Mouse (Mus musculus): ENCODE results near the gene Pgpep1. TPM values are rescaled to one million over a fixed set of nuclear protein-coding genes. Genes with fewer than 3 reads are reported as not detected.

The Pgpep1 gene
- polyA plus RNA-seq, 1 experiment from 2014 or later = 70.4 TPM

DNA sequence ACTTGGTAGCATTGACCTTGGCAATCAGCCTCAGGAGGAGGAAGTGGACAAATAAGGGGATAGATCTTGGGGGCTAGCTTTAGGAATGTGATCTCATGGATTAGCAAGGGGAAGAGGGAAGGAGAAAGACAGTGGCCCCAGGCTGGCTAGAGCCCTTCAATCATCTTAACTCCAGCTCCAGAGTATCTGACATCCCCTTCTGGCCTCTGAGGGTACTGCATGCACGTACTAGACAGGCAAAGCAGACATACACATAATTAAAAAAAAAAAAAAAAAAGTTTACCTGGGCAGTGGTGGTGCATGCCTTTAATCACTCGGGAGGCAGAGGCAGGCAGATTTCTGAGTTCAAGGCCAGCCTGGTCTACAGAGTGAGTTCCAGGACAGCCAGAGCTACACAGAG lies 16.1 kb downstream of the Pgpep1 start:
- 81% methylated on average over 2 of the region's 2 CpGs for WGBS
- ATAC-seq (ENCODE audit: low FRiP score) = no peak
- H3K4me2 ChIP-seq = no peak overlapping the region
- H3K4me3 ChIP-seq (replicated peaks) = no peak overlapping the region
- 0 out of 2 replicates have a peak, but pooled peaks cover 5% of the 10 kb centered on the region for H3K27me3 ChIP-seq
- H3K9me3 ChIP-seq = no peaks in the 10 kb centered on the region
- H3K36me3 ChIP-seq (replicated peaks) = peaks cover 7% of the 10 kb centered on the region; the same call in 1 of the 2 replicates
- no peak overlapping the region for H3K9ac ChIP-seq
- no peak overlapping the region for H3K27ac ChIP-seq
- H3K4me1 ChIP-seq = peaks cover 26% of the 10 kb centered on the region

DNA sequence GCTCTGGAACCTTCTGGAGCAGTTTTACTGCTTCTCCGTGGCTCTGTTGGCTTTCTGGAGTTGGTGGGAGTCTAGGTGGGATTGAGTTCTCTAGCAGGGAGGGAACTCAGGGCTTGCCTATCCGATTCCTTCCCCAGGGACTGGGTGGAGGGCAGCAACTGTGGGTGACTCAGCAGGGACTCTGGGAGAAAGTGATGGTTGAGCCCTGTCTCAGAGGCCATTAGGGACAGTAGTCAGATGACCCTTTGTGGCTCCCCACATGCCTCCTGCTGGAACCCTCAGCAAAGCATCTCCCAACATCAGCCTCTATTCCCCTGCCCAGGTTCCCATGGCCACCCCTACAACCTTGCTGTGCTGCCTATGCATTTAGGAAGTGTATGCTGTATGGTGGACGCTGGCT lies 17.2 kb downstream of the Pgpep1 start:
- Histone ChIP-seq H3K4me2 (no peak overlapping the region), H3K9me3 (no peaks in the 10 kb centered on the region), H3K27me3 (0 out of 2 replicates have a peak, but pooled peaks cover 5% of the 10 kb centered on the region), H3K27ac (no peak overlapping the region), H3K4me1 (peaks cover 19% of the 10 kb centered on the region), H3K4me3 (replicated peaks) (no peak overlapping the region), H3K9ac (no peak overlapping the region), H3K36me3 (replicated peaks) (no peaks in the 10 kb centered on the region)
- no peak for ATAC-seq (ENCODE audit: low FRiP score)
- 68% methylated on average over 3 of the region's 3 CpGs for WGBS

DNA sequence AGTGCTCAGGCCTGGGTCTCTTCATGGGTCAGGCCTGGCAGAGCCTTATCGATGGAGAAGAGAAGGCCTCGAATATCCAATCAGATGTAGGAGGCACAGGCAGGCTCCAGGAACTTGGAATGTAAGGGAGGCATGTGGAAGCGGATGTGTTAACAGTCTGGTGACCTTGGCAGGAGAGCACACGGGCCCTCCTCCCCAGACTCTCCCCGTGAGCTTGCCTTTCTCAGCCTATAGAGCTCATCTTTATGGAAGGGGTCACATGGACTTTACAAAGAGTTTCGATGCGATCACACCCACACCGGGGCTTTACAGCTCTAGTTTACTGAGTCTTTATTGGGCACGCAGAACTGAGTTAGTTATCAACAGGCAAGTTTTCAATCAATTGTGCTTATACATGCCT lies 21.4 kb downstream of the Pgpep1 start:
- H3K4me2 ChIP-seq = no peak overlapping the region
- no peak overlapping the region for H3K4me3 ChIP-seq (replicated peaks)
- ATAC-seq (ENCODE audit: low FRiP score) = no peak
- 79% methylated on average over 9 of the region's 9 CpGs for WGBS
- no peaks in the 10 kb centered on the region for H3K9me3 ChIP-seq
- H3K27ac ChIP-seq = no peak overlapping the region
- no peak overlapping the region for H3K9ac ChIP-seq
- H3K27me3 ChIP-seq = 0 out of 2 replicates have a peak, but pooled peaks cover 5% of the 10 kb centered on the region
- no peaks in the 10 kb centered on the region for H3K36me3 ChIP-seq (replicated peaks)
- H3K4me1 ChIP-seq = peaks cover 8% of the 10 kb centered on the region

DNA sequence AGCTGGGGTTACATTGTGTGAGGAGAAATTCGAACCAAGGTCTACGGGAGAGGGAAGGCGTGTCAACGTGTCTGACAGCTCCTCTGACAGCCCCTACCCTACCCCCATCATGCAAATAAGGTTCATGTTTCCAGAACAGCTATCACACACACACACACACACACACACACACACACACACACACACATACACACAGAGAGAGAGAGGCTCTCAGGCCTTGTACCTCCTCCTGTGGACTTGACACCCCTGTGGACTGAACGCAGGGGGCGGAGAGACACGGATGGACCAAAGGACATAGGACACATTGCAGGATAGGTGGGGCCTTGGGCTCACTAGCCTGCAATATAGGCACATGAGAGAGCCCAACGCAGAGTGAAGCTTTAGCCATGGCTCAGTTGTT lies 23.4 kb downstream of the Pgpep1 start:
- peaks cover 8% of the 10 kb centered on the region for H3K4me1 ChIP-seq
- ATAC-seq (ENCODE audit: low FRiP score) = no peak
- H3K27me3 ChIP-seq = peaks cover 15% of the 10 kb centered on the region; the same call in 1 of the 2 replicates
- H3K9me3 ChIP-seq = no peaks in the 10 kb centered on the region
- H3K36me3 ChIP-seq (replicated peaks) = no peaks in the 10 kb centered on the region
- H3K9ac ChIP-seq = no peak overlapping the region
- 69% methylated on average over 8 of the region's 8 CpGs for WGBS
- H3K4me3 ChIP-seq (replicated peaks) = no peak overlapping the region
- no peak overlapping the region for H3K27ac ChIP-seq
- no peak overlapping the region for H3K4me2 ChIP-seq

DNA sequence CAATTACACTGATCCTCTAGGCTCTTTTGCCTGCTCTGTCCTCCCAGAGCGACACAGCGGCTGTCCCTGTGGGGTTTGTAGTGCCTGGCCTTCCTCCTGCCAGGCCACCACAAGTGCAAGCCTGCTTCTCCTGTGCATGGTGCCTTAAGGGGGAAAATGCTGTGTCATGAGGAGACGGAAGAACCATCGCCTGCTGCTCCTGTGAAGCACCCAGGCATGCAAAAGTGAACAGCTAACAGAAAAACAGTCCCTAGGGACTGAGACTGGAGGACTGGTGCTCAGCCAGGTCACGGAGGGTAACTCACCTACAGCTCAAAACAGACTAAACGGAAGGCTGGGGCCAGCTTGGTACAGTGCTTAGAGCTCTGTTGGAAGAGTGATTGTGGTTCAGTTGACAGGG lies 24.7 kb downstream of the Pgpep1 start:
- Histone ChIP-seq H3K4me3 (replicated peaks) (no peak overlapping the region), H3K9ac (no peak overlapping the region), H3K36me3 (replicated peaks) (no peaks in the 10 kb centered on the region), H3K27ac (no peak overlapping the region), H3K4me1 (peaks cover 16% of the 10 kb centered on the region), H3K4me2 (no peak overlapping the region), H3K9me3 (no peaks in the 10 kb centered on the region), H3K27me3 (peaks cover 27% of the 10 kb centered on the region)
- WGBS = 79% methylated on average over 6 of the region's 6 CpGs
- no peak for ATAC-seq (ENCODE audit: low FRiP score)

DNA sequence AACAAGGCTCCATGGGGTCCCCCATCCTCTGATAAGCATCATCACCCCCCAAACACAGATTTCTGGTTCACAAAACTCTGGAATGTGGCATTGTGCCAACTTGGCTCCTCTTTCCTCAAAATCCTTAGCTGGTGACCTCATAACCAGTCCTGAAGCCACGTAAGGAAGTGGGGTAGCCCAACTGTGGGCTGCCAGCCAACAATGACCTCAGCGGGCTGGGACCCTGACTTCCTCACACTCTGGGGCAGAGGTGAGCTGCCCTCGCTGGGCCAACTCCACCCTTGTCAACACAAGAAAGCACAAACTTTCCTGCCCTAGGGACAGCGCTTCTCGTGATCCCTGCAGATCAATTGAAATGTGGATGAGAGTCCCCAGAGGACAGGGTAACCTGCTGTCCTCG lies 26.1 kb downstream of the Pgpep1 start:
- no peak overlapping the region for H3K27ac ChIP-seq
- 69% methylated on average over 6 of the region's 6 CpGs for WGBS
- no peak overlapping the region for H3K9ac ChIP-seq
- H3K4me1 ChIP-seq = peaks cover 30% of the 10 kb centered on the region
- H3K4me2 ChIP-seq = no peak overlapping the region
- H3K9me3 ChIP-seq = no peaks in the 10 kb centered on the region
- H3K4me3 ChIP-seq (replicated peaks) = no peak overlapping the region
- peaks cover 27% of the 10 kb centered on the region for H3K27me3 ChIP-seq
- ATAC-seq (ENCODE audit: low FRiP score) = no peak
- no peaks in the 10 kb centered on the region for H3K36me3 ChIP-seq (replicated peaks)

DNA sequence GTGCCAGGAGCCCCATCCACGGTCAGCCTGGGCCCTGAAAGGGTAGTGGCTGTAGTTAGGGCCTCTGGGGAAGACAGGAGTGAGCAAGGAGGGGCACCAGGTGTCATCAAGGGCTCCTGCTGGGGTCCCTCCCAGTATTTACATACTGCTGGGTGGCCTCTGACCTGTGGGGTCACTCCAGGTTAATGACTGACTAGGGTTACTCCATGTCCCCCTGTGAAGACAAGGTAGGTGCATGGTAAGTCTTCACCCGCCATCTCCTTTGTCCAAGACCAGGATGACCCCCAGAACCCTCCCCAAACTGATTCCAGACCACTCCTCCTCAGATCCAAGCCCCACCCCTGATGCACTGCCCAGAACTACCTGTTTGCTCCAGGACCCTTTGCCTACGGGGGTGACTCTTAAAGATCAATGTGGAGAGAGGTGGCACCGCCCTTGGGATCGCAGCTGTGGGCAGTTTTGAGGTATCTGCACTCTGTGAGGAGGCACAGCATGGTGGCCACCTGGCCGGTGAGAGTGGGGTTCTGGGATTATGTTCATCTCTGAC lies 27.8 kb downstream of the Pgpep1 start, which contains the start of gene Gdf15:
Gene Gdf15, minus strand, starts transcription at position 111 of the 547 bp plus-strand sequence.
- Histone ChIP-seq H3K4me3 (replicated peaks) (no peak within 1 kb of the TSS), H3K27ac (no peak within 1 kb of the TSS), H3K4me1 (peaks cover 31% of the 10 kb centered on the region), H3K9me3 (no peaks in the 10 kb centered on the region), H3K9ac (peak within 1 kb of the TSS; percentile 47; the same call in 1 of the 2 replicates), H3K27me3 (peaks cover 30% of the 10 kb centered on the region), H3K4me2 (no peak within 1 kb of the TSS), H3K36me3 (replicated peaks) (no peaks in the 10 kb centered on the region)
- no peak for ATAC-seq (ENCODE audit: low FRiP score)
- WGBS = 76% methylated on average over 6 of the region's 6 CpGs

DNA sequence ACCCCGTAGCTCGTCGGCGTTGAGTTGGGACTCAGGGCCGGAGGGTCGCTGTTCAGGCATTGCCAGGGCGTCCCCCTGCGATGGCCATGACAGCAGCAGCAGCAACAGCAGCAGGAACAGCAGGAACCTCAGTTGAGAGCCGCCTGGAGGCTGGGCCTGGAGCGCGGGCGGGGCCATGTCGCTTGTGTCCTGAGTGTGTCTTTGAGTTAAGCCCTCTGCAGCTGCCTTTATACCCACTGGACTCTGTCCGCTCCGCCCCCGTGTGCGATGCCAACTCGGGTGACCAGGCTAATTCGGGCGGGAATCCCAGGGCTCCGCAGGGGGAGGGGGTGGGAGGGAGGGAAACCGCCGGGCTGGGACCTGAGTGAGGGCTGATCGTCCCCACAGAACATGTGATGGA lies 28.8 kb downstream of the Pgpep1 start:
- 18% methylated on average over 24 of the region's 24 CpGs for WGBS
- Histone ChIP-seq H3K4me1 (peaks cover 25% of the 10 kb centered on the region), H3K27ac (no peak overlapping the region), H3K4me2 (no peak overlapping the region), H3K9me3 (no peaks in the 10 kb centered on the region), H3K9ac (peak overlapping the region; percentile 47; the same call in 1 of the 2 replicates), H3K4me3 (replicated peaks) (no peak overlapping the region), H3K36me3 (replicated peaks) (no peaks in the 10 kb centered on the region), H3K27me3 (peaks cover 30% of the 10 kb centered on the region)
- no peak for ATAC-seq (ENCODE audit: low FRiP score)

DNA sequence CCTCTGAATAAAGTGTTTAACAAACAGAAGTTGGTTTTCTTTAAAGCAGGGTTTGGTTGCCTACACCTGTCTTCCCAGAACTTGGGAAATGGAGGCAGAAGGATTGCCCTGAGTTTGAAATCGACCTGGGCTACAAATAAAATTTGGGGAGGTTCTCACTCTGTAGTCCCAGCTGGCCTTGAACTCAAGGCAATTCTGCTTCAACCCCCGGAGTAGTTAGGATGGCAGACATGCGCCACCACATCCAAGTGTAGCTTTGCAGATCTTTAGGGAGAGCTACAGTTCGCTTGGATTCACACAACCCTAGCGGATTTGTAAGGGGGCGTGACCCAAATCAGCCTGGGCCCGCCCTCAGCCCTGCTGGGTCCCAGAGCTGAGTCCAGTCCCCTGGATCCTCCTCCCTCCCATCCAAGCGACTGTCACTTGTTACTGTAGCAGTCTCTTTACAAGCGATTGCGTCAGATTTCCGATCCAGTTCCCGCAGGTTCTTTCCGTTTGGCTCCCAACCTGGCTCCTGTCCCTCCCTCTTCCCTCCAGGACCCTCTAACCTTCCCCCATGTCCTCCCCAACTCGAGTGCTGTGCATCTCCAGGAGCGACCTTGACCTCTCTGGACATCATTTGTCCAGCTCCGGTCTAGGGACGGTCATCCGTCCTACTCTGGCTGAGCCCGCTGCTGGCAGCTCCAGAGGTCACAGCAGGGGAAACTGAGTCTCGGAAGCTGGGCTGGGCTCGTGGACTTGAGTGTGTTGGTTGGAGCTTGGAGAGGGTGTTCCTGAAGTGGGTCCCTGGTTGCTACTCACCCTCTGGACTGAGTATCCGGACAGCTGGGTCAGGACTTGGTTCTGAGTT lies 29.4 kb downstream of the Pgpep1 start:
- no peaks in the 10 kb centered on the region for H3K9me3 ChIP-seq
- H3K27me3 ChIP-seq = peaks cover 30% of the 10 kb centered on the region
- peak overlapping the region; percentile 49; the same call in 1 of the 2 replicates for H3K9ac ChIP-seq
- peak overlapping the region; percentile 4; the same call in 1 of the 2 replicates for H3K4me2 ChIP-seq
- H3K4me3 ChIP-seq (replicated peaks) = no peak overlapping the region
- peaks cover 25% of the 10 kb centered on the region for H3K4me1 ChIP-seq
- no peaks in the 10 kb centered on the region for H3K36me3 ChIP-seq (replicated peaks)
- WGBS = 12% methylated on average over 22 of the region's 22 CpGs
- ATAC-seq (ENCODE audit: low FRiP score) = peak; percentile 21
- H3K27ac ChIP-seq = no peak overlapping the region

DNA sequence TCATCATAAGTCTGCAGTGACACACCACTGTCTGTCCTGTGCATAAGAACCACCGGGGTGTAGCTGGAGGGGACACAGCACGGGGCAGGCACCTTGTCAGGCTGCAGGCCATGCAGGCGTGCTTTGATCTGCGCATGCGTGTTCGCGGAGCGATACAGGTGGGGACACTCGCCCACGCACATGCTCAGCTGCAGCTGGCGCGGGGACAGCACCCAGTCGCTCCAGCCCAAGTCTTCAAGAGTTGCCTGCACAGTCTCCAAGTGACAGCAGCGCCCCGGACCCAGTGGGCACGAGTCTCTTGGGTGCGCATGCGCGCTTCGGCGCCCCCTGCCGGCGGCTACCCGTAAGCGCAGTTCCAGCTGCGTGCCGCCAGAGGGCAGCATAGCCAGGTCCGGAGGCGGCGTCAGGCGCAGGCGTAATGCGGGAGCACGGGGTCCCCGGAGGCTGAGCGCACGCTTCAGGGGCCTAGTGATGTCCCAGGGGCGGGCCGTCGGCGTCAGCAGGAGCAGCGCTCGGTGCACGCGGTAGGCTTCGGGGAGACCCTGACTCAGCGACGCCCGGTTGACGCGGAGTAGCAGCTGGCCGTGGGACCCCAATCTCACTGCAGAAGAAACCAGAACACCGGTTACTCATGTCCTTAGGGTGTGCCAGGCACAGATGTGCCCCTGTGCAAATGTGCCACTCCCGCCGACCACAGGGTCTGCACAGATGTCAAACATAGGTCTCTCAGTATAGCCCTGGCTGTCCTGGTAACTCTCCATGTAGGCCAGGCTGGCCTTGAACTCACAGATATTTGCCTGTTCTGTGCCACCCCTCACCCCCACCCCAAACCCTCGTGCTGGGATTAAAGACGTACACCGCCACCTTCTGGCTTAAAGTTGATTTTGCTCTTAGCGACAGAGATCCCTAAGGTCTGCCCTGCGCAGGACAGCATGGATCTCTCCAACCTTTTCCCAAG lies 30.3 kb downstream of the Pgpep1 start:
- peak overlapping the region; percentile 60 for H3K4me2 ChIP-seq
- peaks cover 30% of the 10 kb centered on the region for H3K27me3 ChIP-seq
- H3K4me1 ChIP-seq = peaks cover 23% of the 10 kb centered on the region
- ATAC-seq (ENCODE audit: low FRiP score) = peak; percentile 91
- H3K36me3 ChIP-seq (replicated peaks) = no peaks in the 10 kb centered on the region
- peak overlapping the region; percentile 65 for H3K27ac ChIP-seq
- 2% methylated on average over 60 of the region's 60 CpGs for WGBS
- H3K9me3 ChIP-seq = no peaks in the 10 kb centered on the region
- peak overlapping the region; percentile 51 for H3K4me3 ChIP-seq (replicated peaks)
- H3K9ac ChIP-seq = peak overlapping the region; percentile 49; the same call in 1 of the 2 replicates

DNA sequence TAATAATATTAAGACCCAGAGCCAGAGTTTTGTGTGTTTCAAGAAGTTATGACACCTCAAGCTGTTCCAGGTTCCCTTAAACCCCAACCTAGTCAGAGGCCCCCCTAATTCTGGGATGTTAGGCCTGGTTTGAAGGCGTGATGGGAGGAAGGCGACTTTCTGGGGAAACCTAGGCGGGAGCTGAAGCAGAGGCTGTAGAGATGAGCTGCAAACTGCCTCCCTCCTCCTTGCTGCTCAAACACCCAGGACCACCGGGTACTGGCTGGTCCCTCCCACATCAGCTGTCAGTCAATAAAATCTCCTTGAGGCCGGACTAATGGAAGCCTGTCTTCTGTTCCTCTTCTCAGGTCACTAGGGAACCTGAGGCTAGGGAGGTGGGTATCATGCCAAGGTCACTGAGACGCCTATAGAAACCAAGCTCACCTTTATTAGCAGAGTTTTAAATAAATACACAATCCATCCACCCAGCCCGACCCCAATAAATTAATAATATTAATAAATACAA lies 31.1 kb downstream of the Pgpep1 start:
- Histone ChIP-seq H3K27me3 (peaks cover 30% of the 10 kb centered on the region), H3K9me3 (no peaks in the 10 kb centered on the region), H3K4me2 (peak overlapping the region; percentile 60), H3K4me1 (peaks cover 23% of the 10 kb centered on the region), H3K9ac (peak overlapping the region; percentile 49; the same call in 1 of the 2 replicates), H3K36me3 (replicated peaks) (no peaks in the 10 kb centered on the region), H3K4me3 (replicated peaks) (peak overlapping the region; percentile 51), H3K27ac (peak overlapping the region; percentile 65; the same call in 1 of the 2 replicates)
- peak; percentile 16; the same call in 1 of the 2 replicates for ATAC-seq (ENCODE audit: low FRiP score)
- 59% methylated on average over 7 of the region's 7 CpGs for WGBS
